9 mouse cellular contexts compared by ENCODE assay signal in genomic region chr9:20943911-20944310, GRCm38 (mm10). TPM values are rescaled to one million over a fixed set of nuclear protein-coding genes. Genes with fewer than 3 reads are reported as not detected.
A peak's percentile ranks its signal among the peaks of the same experiment; 100 is the strongest.
DNase-seq lines count a peak whose midpoint lies in the region; ATAC-seq lines count a peak whose summit lies in the region.
"Had no signal": no experiment of that assay in that cellular context is flagged by ENCODE, and none has a peak within 500 bp of the region (broad histone marks: within the 10 kb centered on the region; RNA-seq: fewer than 3 reads in every experiment).

No protein-coding gene starts in this region.

- no peaks in the 10 kb centered on the region for H3K27me3 ChIP-seq in hindbrain, embryonic 11.5 days (ENCODE audit: control insufficient read depth, insufficient read depth, low read length)
- H3K27me3 ChIP-seq in hindbrain, embryonic 12.5 days: no peaks in the 10 kb centered on the region
- no peaks in the 10 kb centered on the region for H3K27me3 ChIP-seq in embryonic facial prominence, embryonic 14.5 days (replicated peaks; ENCODE audit: control insufficient read depth, insufficient read depth, low read length)
- H3K27me3 ChIP-seq in heart, embryonic 10.5 days (ENCODE audit: insufficient read depth, poor library complexity, severe bottlenecking): no peaks in the 10 kb centered on the region

- H3K4me1 ChIP-seq in hindbrain, embryonic 11.5 days (replicated peaks; ENCODE audit: control insufficient read depth, insufficient read depth, low read length): no peaks in the 10 kb centered on the region
- peaks cover 19% of the 10 kb centered on the region for H3K4me1 ChIP-seq in hindbrain, embryonic 12.5 days
- peaks cover 8% of the 10 kb centered on the region for H3K4me1 ChIP-seq in embryonic facial prominence, embryonic 14.5 days (ENCODE audit: control insufficient read depth, insufficient read depth, low read length)
- H3K4me1 ChIP-seq in heart, embryonic 10.5 days: peaks cover 38% of the 10 kb centered on the region

- no peaks in the 10 kb centered on the region for H3K9me3 ChIP-seq in hindbrain, embryonic 11.5 days (ENCODE audit: control insufficient read depth, low read length)
- no peaks in the 10 kb centered on the region for H3K9me3 ChIP-seq in hindbrain, embryonic 12.5 days (replicated peaks)
- no peaks in the 10 kb centered on the region for H3K9me3 ChIP-seq in embryonic facial prominence, embryonic 14.5 days (ENCODE audit: control insufficient read depth, low read length)
- no peaks in the 10 kb centered on the region for H3K9me3 ChIP-seq in heart, embryonic 10.5 days
- H3K9me3 ChIP-seq: G1E had no signal

- DNase-seq in hindbrain, embryonic 11.5 days (ENCODE audit: low spot score): peak; percentile 15
- peak; percentile 40 for DNase-seq in Muller cell, postnatal 12 days (ENCODE audit: inconsistent ontology term)
- DNase-seq in embryonic facial prominence, embryonic 14.5 days (ENCODE audit: low spot score): peak; percentile 87
- peak; percentile 45 for DNase-seq in mesoderm, embryonic 11.5 days (ENCODE audit: low read depth, low spot score)
- no peak for DNase-seq in right cerebral cortex, adult 18-20 months
- no peak for DNase-seq in adipocyte (ENCODE audit: low spot score)
- DNase-seq in heart, embryonic 10.5 days (ENCODE audit: low spot score): no peak

- ATAC-seq in hindbrain, embryonic 11.5 days (ENCODE audit: low FRiP score): no peak
- no peak for ATAC-seq in hindbrain, embryonic 12.5 days (ENCODE audit: low FRiP score)
- peak; percentile 92 for ATAC-seq in embryonic facial prominence, embryonic 14.5 days (ENCODE audit: low read depth)

- no peak overlapping the region for H3K27ac ChIP-seq in hindbrain, embryonic 11.5 days (ENCODE audit: low read depth, low read length)
- no peak overlapping the region for H3K27ac ChIP-seq in hindbrain, embryonic 12.5 days
- peak overlapping the region; percentile 29; the same call in 1 of the 2 replicates for H3K27ac ChIP-seq in embryonic facial prominence, embryonic 14.5 days (replicated peaks; ENCODE audit: low read depth, low read length)
- H3K27ac ChIP-seq in heart, embryonic 10.5 days: no peak overlapping the region

- H3K4me3 ChIP-seq in hindbrain, embryonic 11.5 days (ENCODE audit: low read depth, low read length): no peak overlapping the region
- no peak overlapping the region for H3K4me3 ChIP-seq in hindbrain, embryonic 12.5 days
- H3K4me3 ChIP-seq in embryonic facial prominence, embryonic 14.5 days (ENCODE audit: low read depth, low read length): no peak overlapping the region
- H3K4me3 ChIP-seq in heart, embryonic 10.5 days: no peak overlapping the region

- WGBS in hindbrain, embryonic 11.5 days: 26% methylated on average over 2 of the region's 2 CpGs
- 9% methylated on average over 2 of the region's 2 CpGs for WGBS in hindbrain, embryonic 12.5 days
- WGBS in embryonic facial prominence, embryonic 14.5 days: 13% methylated on average over 2 of the region's 2 CpGs
- 17% methylated on average over 2 of the region's 2 CpGs for whole genome bisulfite sequencing in heart, embryonic 10.5 days

- H3K4me2 ChIP-seq in hindbrain, embryonic 11.5 days (replicated peaks; ENCODE audit: low read depth, low read length): no peak overlapping the region
- H3K4me2 ChIP-seq in hindbrain, embryonic 12.5 days (replicated peaks): no peak overlapping the region
- no peak overlapping the region for H3K4me2 ChIP-seq in embryonic facial prominence, embryonic 14.5 days (ENCODE audit: low read depth, low read length)

- H3K9ac ChIP-seq in hindbrain, embryonic 11.5 days (ENCODE audit: low read depth, low read length): no peak overlapping the region
- H3K9ac ChIP-seq in hindbrain, embryonic 12.5 days: no peak overlapping the region
- no peak overlapping the region for H3K9ac ChIP-seq in embryonic facial prominence, embryonic 14.5 days (ENCODE audit: low read depth, low read length)

- H3K36me3 ChIP-seq in hindbrain, embryonic 11.5 days (ENCODE audit: control insufficient read depth, insufficient read depth, low read length): peaks cover 11% of the 10 kb centered on the region; the same call in 1 of the 2 replicates
- peaks cover 35% of the 10 kb centered on the region for H3K36me3 ChIP-seq in hindbrain, embryonic 12.5 days
- H3K36me3 ChIP-seq in embryonic facial prominence, embryonic 14.5 days (ENCODE audit: control insufficient read depth, insufficient read depth, low read length): peaks cover 32% of the 10 kb centered on the region
- peaks cover 60% of the 10 kb centered on the region for H3K36me3 ChIP-seq in heart, embryonic 10.5 days

RNA-seq across cellular contexts. Expression of gene Dnmt1, which starts 15.8 kb away (rescaled TPM):
- 65.6 and 82.9 TPM in 2 replicates for polyA plus RNA-seq in hindbrain, embryonic 11.5 days (2014; fragmentation: Nextera tagmentation; extraction: Ambion mirVana)
- polyA plus RNA-seq in hindbrain, embryonic 12.5 days (2016; fragmentation: Nextera tagmentation; extraction: Ambion mirVana): 95.2 and 102 TPM in 2 replicates
- 46.8 and 56.5 TPM in 2 replicates for polyA plus RNA-seq in embryonic facial prominence, embryonic 14.5 days (2014; fragmentation: Nextera tagmentation; extraction: Ambion mirVana)
- 105 and 110 TPM in 2 replicates for polyA plus RNA-seq in heart, embryonic 10.5 days (2016; fragmentation: Nextera tagmentation; extraction: Ambion mirVana)

RNA-seq across cellular contexts. Expression of gene S1pr2, which starts 32.7 kb away (rescaled TPM):
- polyA plus RNA-seq in hindbrain, embryonic 11.5 days (2014; fragmentation: Nextera tagmentation; extraction: Ambion mirVana): 23.4 TPM in 2 replicates
- 22.1 and 26.5 TPM in 2 replicates for polyA plus RNA-seq in hindbrain, embryonic 12.5 days (2016; fragmentation: Nextera tagmentation; extraction: Ambion mirVana)
- 54.5 and 59.6 TPM in 2 replicates for polyA plus RNA-seq in embryonic facial prominence, embryonic 14.5 days (2014; fragmentation: Nextera tagmentation; extraction: Ambion mirVana)
- polyA plus RNA-seq in heart, embryonic 10.5 days (2016; fragmentation: Nextera tagmentation; extraction: Ambion mirVana): 25.1 and 34.6 TPM in 2 replicates

RNA-seq across cellular contexts. Expression of gene Eif3g, which starts 45.5 kb away (rescaled TPM):
- polyA plus RNA-seq in hindbrain, embryonic 11.5 days (2014; fragmentation: Nextera tagmentation; extraction: Ambion mirVana): 342 and 364 TPM in 2 replicates
- 282 and 283 TPM in 2 replicates for polyA plus RNA-seq in hindbrain, embryonic 12.5 days (2016; fragmentation: Nextera tagmentation; extraction: Ambion mirVana)
- 245 and 273 TPM in 2 replicates for polyA plus RNA-seq in embryonic facial prominence, embryonic 14.5 days (2014; fragmentation: Nextera tagmentation; extraction: Ambion mirVana)
- 327 and 389 TPM in 2 replicates for polyA plus RNA-seq in heart, embryonic 10.5 days (2016; fragmentation: Nextera tagmentation; extraction: Ambion mirVana)

RNA-seq across cellular contexts. Expression of gene Ppan, which starts 55.9 kb away (rescaled TPM):
- polyA plus RNA-seq in hindbrain, embryonic 11.5 days (2014; fragmentation: Nextera tagmentation; extraction: Ambion mirVana): 55.9 and 57.8 TPM in 2 replicates
- 55.1 and 59.5 TPM in 2 replicates for polyA plus RNA-seq in hindbrain, embryonic 12.5 days (2016; fragmentation: Nextera tagmentation; extraction: Ambion mirVana)
- 65.7 and 76.3 TPM in 2 replicates for polyA plus RNA-seq in embryonic facial prominence, embryonic 14.5 days (2014; fragmentation: Nextera tagmentation; extraction: Ambion mirVana)
- 66.0 and 95.8 TPM in 2 replicates for polyA plus RNA-seq in heart, embryonic 10.5 days (2016; fragmentation: Nextera tagmentation; extraction: Ambion mirVana)

RNA-seq across cellular contexts. Expression of gene Mrpl4, which starts 58.6 kb away (rescaled TPM):
- 120 and 132 TPM in 2 replicates for polyA plus RNA-seq in hindbrain, embryonic 11.5 days (2014; fragmentation: Nextera tagmentation; extraction: Ambion mirVana)
- polyA plus RNA-seq in hindbrain, embryonic 12.5 days (2016; fragmentation: Nextera tagmentation; extraction: Ambion mirVana): 103 and 106 TPM in 2 replicates
- polyA plus RNA-seq in embryonic facial prominence, embryonic 14.5 days (2014; fragmentation: Nextera tagmentation; extraction: Ambion mirVana): 110 and 119 TPM in 2 replicates
- 157 and 162 TPM in 2 replicates for polyA plus RNA-seq in heart, embryonic 10.5 days (2016; fragmentation: Nextera tagmentation; extraction: Ambion mirVana)

Comparison
In these comparisons a context has a peak if more than half of its experiments do, and no peak if none do; other contexts are left out.
1. DNase-seq: peak in hindbrain, embryonic 11.5 days (single experiment), Muller cell, postnatal 12 days (single experiment), embryonic facial prominence, embryonic 14.5 days (single experiment) and mesoderm, embryonic 11.5 days (single experiment); none in right cerebral cortex, adult 18-20 months (single experiment), adipocyte (single experiment) and heart, embryonic 10.5 days (single experiment).